Mouse (Mus musculus) E14TG2a.4 (cell line): ENCODE measurements around the gene Slc44a3.

ENCODE experiments used
- H3K27me3 ChIP-seq: 2 replicates; pipeline ENCODE4 v1.6.1; 2014; ENCODE audit warnings: low read length, control low read depth; ENCODE audit not compliant: insufficient read depth
- H3K36me3 ChIP-seq: 2 replicates; pipeline ENCODE4 v1.6.1; 2014; ENCODE audit warnings: low read length, control low read depth; ENCODE audit not compliant: insufficient read depth
- H3K4me1 ChIP-seq: replicated peaks from 2 replicates; pipeline ENCODE4 v1.6.1; 2014; ENCODE audit warnings: low read depth, low read length, control low read depth
- H3K4me3 ChIP-seq: replicated peaks from 2 replicates; pipeline ENCODE4 v1.5.1; 2014; ENCODE audit warnings: mild to moderate bottlenecking, low read length
- H3K9me3 ChIP-seq: 2 replicates; pipeline ENCODE4 v1.6.1; 2014; ENCODE audit warnings: low read length, control low read depth
- CTCF ChIP-seq: conservative IDR thresholded peaks from 2 replicates; pipeline ENCODE4 v1.5.1; 2014; ENCODE audit warnings: low read length
- NANOG ChIP-seq: IDR thresholded peaks from 2 replicates; pipeline ENCODE4 v1.6.1; 2014; ENCODE audit warnings: borderline replicate concordance, low read length, mixed read lengths
- POU5F1 ChIP-seq: IDR thresholded peaks from 2 replicates; pipeline ENCODE4 v1.6.1; 2014; ENCODE audit warnings: low read length, borderline replicate concordance

Slc44a3 gene

DNA sequence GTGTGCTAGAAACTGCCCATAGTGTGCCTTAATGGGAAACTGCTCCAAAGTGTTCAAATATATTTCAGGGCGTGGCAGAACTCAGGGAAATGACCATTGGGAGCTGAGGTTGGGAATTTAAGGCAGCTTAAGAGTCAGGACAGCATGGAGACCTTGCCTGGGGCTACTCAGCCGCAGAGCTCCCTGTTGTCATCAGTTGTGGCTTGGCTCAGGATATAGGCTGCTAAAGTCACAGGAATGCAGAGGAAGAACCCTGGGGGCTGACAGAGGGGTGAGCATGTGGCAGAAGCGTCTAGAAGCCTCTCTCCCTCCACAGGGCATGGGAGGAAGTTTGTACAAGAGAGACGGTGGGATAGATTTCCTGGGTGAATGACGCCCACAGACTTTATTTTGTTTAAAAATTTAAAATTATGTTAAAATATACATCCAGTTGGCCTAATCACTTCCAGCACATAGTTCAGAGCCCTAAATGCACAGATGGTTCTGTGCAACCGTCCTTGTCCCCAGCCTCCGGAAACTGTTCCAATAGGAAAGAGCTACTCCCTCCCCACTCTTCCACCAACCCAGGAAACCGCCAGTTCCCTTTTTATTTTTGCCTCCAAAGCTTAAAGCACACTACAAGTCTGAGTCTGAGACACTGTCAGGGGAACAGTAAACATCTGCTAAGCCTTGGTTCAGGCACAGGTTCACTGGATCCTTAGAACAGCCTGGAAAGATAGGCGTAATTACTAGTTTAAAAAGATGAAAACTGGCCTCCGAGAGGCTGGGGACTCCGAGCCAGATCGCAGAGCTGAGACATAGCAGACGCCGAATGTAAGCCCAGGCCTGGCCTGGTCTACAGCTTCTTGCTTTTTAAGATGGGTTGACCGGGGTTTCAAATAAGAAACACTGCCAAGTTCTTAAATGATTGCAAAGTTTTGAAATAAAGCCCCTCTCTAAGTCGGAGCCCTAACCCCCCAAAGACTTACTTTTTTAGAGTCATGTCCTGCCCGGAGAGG, 5.8 kb downstream of the Slc44a3 start:
- H3K9me3 ChIP-seq = no peaks in the 10 kb centered on the region
- H3K36me3 ChIP-seq = no peaks in the 10 kb centered on the region
- H3K4me1 ChIP-seq = peaks cover 41% of the 10 kb centered on the region
- H3K4me3 ChIP-seq = peak overlapping the region; percentile 4; the same call in 1 of the 2 replicates
- TF ChIP-seq NANOG = no peak
- TF ChIP-seq POU5F1 = no peak
- TF ChIP-seq CTCF = no peak
- H3K27me3 ChIP-seq = peaks cover 10% of the 10 kb centered on the region

- peaks cover 4% of the 10 kb centered on the region; the same call in 1 of the 2 replicates for H3K36me3 ChIP-seq
- TF ChIP-seq CTCF (no peak), POU5F1 (no peak), NANOG (no peak)
- H3K4me1 ChIP-seq = peaks cover 22% of the 10 kb centered on the region
- H3K9me3 ChIP-seq = no peaks in the 10 kb centered on the region; the same call in 1 of the 2 replicates
- peaks cover 5% of the 10 kb centered on the region; the same call in 1 of the 2 replicates for H3K27me3 ChIP-seq
- H3K4me3 ChIP-seq = no peak overlapping the region
Observed at GRCm38 (mm10) chr3:121521633-121522125, 10.5 kb downstream of the Slc44a3 start.

DNA sequence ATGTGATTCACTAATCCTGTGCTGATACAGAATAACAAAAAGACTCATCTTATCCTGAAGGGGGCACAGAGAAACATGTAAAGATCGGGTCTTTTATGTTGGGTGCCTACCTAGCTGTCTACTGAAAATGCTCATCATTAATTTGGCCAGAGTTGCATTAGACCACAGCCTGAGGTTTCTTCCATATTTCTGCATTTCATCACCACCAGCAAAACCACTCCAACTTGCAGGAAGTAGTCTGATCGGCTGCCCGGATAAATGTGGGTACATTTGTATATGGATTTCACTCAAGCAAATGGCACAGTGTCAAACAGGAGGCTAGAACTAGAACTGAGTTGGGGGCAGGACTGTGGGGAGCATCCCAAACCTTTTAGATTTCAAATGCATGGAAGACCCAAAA, 11.1 kb downstream of the Slc44a3 start:
- TF ChIP-seq POU5F1 = no peak
- TF ChIP-seq CTCF = no peak
- no peak for TF ChIP-seq NANOG
- Histone ChIP-seq H3K27me3 (peaks cover 4% of the 10 kb centered on the region; the same call in 1 of the 2 replicates), H3K4me3 (no peak overlapping the region), H3K4me1 (peaks cover 17% of the 10 kb centered on the region), H3K9me3 (no peaks in the 10 kb centered on the region; the same call in 1 of the 2 replicates), H3K36me3 (peaks cover 4% of the 10 kb centered on the region; the same call in 1 of the 2 replicates)

DNA sequence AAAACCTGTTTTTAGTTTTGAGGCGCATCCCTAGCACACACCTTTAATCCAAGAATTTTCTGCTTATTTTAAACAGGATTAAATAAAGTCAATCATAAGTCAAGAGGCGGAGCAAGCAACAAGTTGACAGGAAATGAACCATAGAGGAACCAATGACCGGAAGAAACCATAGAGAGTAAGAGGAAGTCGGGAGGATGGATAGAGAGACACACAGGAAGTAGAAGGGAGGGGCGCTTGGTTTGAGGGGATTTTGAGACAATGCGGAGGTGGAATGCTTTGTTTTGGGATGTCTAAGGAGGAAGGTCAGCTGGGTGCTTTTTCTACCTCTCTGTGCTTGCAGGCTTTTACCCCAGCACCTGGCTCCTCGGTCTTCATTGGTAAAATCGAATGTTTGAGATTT, 15.2 kb downstream of the Slc44a3 start:
- no peaks in the 10 kb centered on the region; the same call in 1 of the 2 replicates for H3K9me3 ChIP-seq

DNA sequence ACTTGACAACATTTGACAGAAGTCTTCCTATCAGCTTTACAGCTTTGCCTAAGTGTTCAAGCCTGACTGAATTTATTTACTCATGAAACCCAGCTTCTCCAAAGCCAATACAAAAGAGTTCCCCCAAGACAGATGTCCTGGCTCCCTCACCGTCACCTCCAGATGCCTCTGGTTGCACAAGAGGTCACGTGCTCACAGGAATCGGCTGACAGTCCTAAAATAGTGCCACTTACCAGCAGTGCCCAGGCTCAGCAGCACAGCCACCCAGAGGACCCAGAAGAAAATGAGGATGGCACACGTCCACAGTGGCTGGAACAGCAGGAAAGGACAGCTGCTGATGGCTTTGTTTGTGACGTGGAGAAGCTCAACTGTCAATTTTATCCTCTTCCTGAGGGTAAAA, 23.1 kb downstream of the Slc44a3 start:
- no peaks in the 10 kb centered on the region for H3K27me3 ChIP-seq
- peaks cover 22% of the 10 kb centered on the region for H3K4me1 ChIP-seq
- TF ChIP-seq POU5F1 (no peak), NANOG (no peak), CTCF (no peak)
- no peaks in the 10 kb centered on the region for H3K36me3 ChIP-seq
- no peaks in the 10 kb centered on the region for H3K9me3 ChIP-seq
- no peak overlapping the region for H3K4me3 ChIP-seq

More for the DNA sequence above, 15.2 kb downstream of the Slc44a3 start:
- Histone ChIP-seq H3K4me1 (peaks cover 11% of the 10 kb centered on the region), H3K27me3 (no peaks in the 10 kb centered on the region), H3K36me3 (peaks cover 4% of the 10 kb centered on the region; the same call in 1 of the 2 replicates), H3K4me3 (peak overlapping the region; percentile 81)
- no peak for TF ChIP-seq POU5F1
- no peak for TF ChIP-seq NANOG
- TF ChIP-seq CTCF = no peak

GRCm38 (mm10) chr3:121507678-121508077, 24.5 kb downstream of the Slc44a3 start:
- Histone ChIP-seq H3K4me3 (no peak overlapping the region), H3K9me3 (no peaks in the 10 kb centered on the region)
- no peak for TF ChIP-seq CTCF
- no peak for TF ChIP-seq NANOG
- no peak for TF ChIP-seq POU5F1

GRCm38 (mm10) chr3:121506756-121507155, 25.4 kb downstream of the Slc44a3 start:
- peak overlapping the region; percentile 1; the same call in 1 of the 2 replicates for H3K4me3 ChIP-seq
- H3K27me3 ChIP-seq = 0 out of 2 replicates have a peak, but pooled peaks cover 5% of the 10 kb centered on the region
- no peaks in the 10 kb centered on the region for H3K9me3 ChIP-seq
- H3K36me3 ChIP-seq = no peaks in the 10 kb centered on the region
- peaks cover 22% of the 10 kb centered on the region for H3K4me1 ChIP-seq
- no peak for TF ChIP-seq POU5F1

More at GRCm38 (mm10) chr3:121507678-121508077, 24.5 kb downstream of the Slc44a3 start:
- H3K27me3 ChIP-seq = no peaks in the 10 kb centered on the region
- peaks cover 22% of the 10 kb centered on the region for H3K4me1 ChIP-seq
- H3K36me3 ChIP-seq = no peaks in the 10 kb centered on the region

- Histone ChIP-seq H3K9me3 (no peaks in the 10 kb centered on the region), H3K4me1 (peaks cover 22% of the 10 kb centered on the region), H3K36me3 (no peaks in the 10 kb centered on the region), H3K4me3 (peak overlapping the region; percentile 1; the same call in 1 of the 2 replicates), H3K27me3 (peaks cover 10% of the 10 kb centered on the region)
- TF ChIP-seq NANOG (no peak), CTCF (no peak), POU5F1 (no peak)
Observed at GRCm38 (mm10) chr3:121506175-121506574, 26.0 kb downstream of the Slc44a3 start.

DNA sequence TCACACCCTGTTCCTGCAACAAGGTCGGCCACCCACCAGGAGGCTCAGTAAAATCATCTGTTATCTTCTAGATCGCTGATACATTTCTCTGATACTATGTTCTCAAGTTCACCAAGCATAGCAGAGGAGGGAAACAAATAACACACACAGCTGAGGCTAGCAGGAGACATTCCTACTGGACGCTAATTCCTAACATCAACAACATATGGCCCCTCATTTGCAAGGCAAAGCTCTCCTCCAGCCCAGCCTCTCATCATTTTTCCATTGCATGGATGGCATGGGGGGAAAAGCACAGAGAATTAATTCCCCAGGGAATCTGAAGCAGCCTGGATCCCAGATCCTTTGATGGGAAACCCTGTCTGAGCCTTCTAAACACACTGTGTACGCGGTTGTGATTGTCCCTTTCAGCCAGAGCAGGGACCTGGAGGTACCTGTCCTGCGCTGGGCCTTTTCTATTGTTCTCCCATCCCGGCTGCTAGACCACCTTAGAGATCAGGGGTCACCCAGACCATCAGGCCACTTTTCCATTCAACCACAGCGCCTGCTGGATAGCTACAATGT, 27.2 kb downstream of the Slc44a3 start:
- Histone ChIP-seq H3K36me3 (no peaks in the 10 kb centered on the region), H3K9me3 (no peaks in the 10 kb centered on the region), H3K27me3 (peaks cover 18% of the 10 kb centered on the region), H3K4me1 (peaks cover 25% of the 10 kb centered on the region), H3K4me3 (no peak overlapping the region)
- no peak for TF ChIP-seq POU5F1
- no peak for TF ChIP-seq NANOG
- TF ChIP-seq CTCF = no peak
